Mouse (Mus musculus): ENCODE data around the gene Elk3. TPM values are rescaled to one million over a fixed set of nuclear protein-coding genes. Genes with fewer than 3 reads are reported as not detected.

The Elk3 gene
- polyA plus RNA-seq, 2 experiments: 42.4 to 60.9 TPM

- Histone ChIP-seq H3K4me3 (replicated peaks; ENCODE audit: low read length) (no peak overlapping the region), H3K9ac (ENCODE audit: low read depth, low read length, severe bottlenecking) (no peak overlapping the region), H3K4me2 (replicated peaks; ENCODE audit: low read depth, low read length, severe bottlenecking) (no peak overlapping the region), H3K4me1 (ENCODE audit: control insufficient read depth, insufficient read depth, low read length) (no peaks in the 10 kb centered on the region), H3K27me3 (ENCODE audit: control insufficient read depth, insufficient read depth, low read length) (no peaks in the 10 kb centered on the region), H3K36me3 (ENCODE audit: control insufficient read depth, insufficient read depth, low read length) (no peaks in the 10 kb centered on the region), H3K9me3 (ENCODE audit: control insufficient read depth, low read length) (no peaks in the 10 kb centered on the region), H3K27ac (replicated peaks; ENCODE audit: low read depth, low read length) (no peak overlapping the region)
- 78% methylated on average over 4 of the region's 4 CpGs for WGBS
- TF ChIP-seq POLR2A (IDR thresholded peaks at IDR 0.05; ENCODE audit: borderline replicate concordance, extremely low read depth, insufficient read depth, insufficient read length): no peak
- DNase-seq (ENCODE audit: low spot score) (no peak), ATAC-seq (ENCODE audit: low FRiP score, low read depth) (no peak)
Observed at GRCm38 (mm10) chr10:93320148-93320547, 9.2 kb upstream of the Elk3 start.

DNA sequence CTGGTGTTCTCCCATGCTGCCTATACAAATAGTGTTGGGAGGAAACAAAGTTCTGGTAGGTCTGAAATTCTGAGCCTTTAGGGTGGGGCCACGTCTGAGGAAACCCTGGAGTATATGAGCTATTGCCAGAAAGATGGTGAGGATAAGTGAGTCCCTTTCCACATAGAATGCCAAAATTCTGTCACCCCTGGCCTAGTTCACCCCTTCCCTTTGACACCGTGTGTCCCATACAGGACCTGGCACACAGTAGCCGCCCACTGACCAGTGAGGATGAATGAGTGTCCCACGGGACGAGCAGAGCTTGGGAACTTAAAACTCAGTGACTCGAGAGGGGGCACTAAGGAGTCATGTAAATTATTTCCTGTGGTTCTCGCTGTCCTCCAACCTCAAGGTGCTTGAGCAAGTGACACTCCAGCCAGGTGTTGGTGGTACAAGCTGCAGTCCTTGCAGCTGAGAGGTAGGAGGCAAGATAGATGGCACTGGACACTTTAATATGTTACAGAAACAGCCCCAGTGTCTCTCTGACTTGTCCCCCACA is 8.7 kb upstream of the Elk3 start:
- ATAC-seq (ENCODE audit: low FRiP score, low read depth) (no peak), DNase-seq (ENCODE audit: low spot score) (no peak)
- Histone ChIP-seq H3K27me3 (ENCODE audit: control insufficient read depth, insufficient read depth, low read length) (no peaks in the 10 kb centered on the region), H3K9me3 (ENCODE audit: control insufficient read depth, low read length) (no peaks in the 10 kb centered on the region), H3K36me3 (ENCODE audit: control insufficient read depth, insufficient read depth, low read length) (no peaks in the 10 kb centered on the region), H3K27ac (replicated peaks; ENCODE audit: low read depth, low read length) (no peak overlapping the region), H3K9ac (ENCODE audit: low read depth, low read length, severe bottlenecking) (no peak overlapping the region), H3K4me1 (ENCODE audit: control insufficient read depth, insufficient read depth, low read length) (no peaks in the 10 kb centered on the region), H3K4me2 (replicated peaks; ENCODE audit: low read depth, low read length, severe bottlenecking) (no peak overlapping the region), H3K4me3 (replicated peaks; ENCODE audit: low read length) (no peak overlapping the region)
- 78% methylated on average over 7 of the region's 7 CpGs for WGBS
- no peak for TF ChIP-seq POLR2A (IDR thresholded peaks at IDR 0.05; ENCODE audit: borderline replicate concordance, extremely low read depth, insufficient read depth, insufficient read length)

- Histone ChIP-seq H3K4me2 (replicated peaks; ENCODE audit: low read depth, low read length, severe bottlenecking) (no peak overlapping the region), H3K4me1 (ENCODE audit: control insufficient read depth, insufficient read depth, low read length) (no peaks in the 10 kb centered on the region), H3K27ac (replicated peaks; ENCODE audit: low read depth, low read length) (no peak overlapping the region), H3K9ac (ENCODE audit: low read depth, low read length, severe bottlenecking) (no peak overlapping the region), H3K9me3 (ENCODE audit: control insufficient read depth, low read length) (no peaks in the 10 kb centered on the region), H3K4me3 (replicated peaks; ENCODE audit: low read length) (no peak overlapping the region), H3K36me3 (ENCODE audit: control insufficient read depth, insufficient read depth, low read length) (no peaks in the 10 kb centered on the region), H3K27me3 (ENCODE audit: control insufficient read depth, insufficient read depth, low read length) (no peaks in the 10 kb centered on the region)
- DNase-seq (ENCODE audit: low spot score) (no peak), ATAC-seq (ENCODE audit: low FRiP score, low read depth) (no peak)
- TF ChIP-seq POLR2A (IDR thresholded peaks at IDR 0.05; ENCODE audit: borderline replicate concordance, extremely low read depth, insufficient read depth, insufficient read length): no peak
- 22% methylated on average over 6 of the region's 6 CpGs for WGBS
Observed at GRCm38 (mm10) chr10:93316909-93317308, 6.0 kb upstream of the Elk3 start.

DNA sequence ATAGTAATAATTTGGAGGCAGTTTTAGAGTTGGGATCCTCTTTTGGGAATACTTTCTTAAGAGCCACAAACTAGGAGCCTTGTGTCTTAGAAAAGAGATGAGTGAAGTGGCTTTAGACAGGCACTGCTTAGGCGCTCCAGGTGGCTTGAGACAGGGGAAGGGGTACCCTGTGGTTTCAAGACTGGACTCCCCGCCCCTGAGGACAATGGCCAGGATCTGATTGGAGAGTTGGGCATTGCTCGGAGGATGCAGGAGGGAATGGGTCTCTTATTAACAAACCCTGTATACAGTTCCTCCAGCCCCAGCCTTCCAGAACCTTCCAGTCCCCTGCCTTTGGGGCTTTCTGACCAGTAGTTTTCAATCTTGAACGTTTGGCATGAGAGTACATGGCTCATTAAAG is 641 bp upstream of the Elk3 start:
- DNase-seq (ENCODE audit: low spot score) (no peak), ATAC-seq (ENCODE audit: low FRiP score, low read depth) (no peak)
- H3K27me3 ChIP-seq (ENCODE audit: control insufficient read depth, insufficient read depth, low read length): no peaks in the 10 kb centered on the region
- H3K4me1 ChIP-seq (ENCODE audit: control insufficient read depth, insufficient read depth, low read length): peaks cover 13% of the 10 kb centered on the region
- H3K4me3 ChIP-seq (replicated peaks; ENCODE audit: low read length): peak overlapping the region; percentile 91
- 9% methylated on average over 4 of the region's 4 CpGs for WGBS
- no peak overlapping the region for H3K9ac ChIP-seq (ENCODE audit: low read depth, low read length, severe bottlenecking)
- TF ChIP-seq POLR2A (IDR thresholded peaks at IDR 0.05; ENCODE audit: borderline replicate concordance, extremely low read depth, insufficient read depth, insufficient read length): no peak
- peak overlapping the region; percentile 99; the same call in 1 of the 2 replicates for H3K27ac ChIP-seq (replicated peaks; ENCODE audit: low read depth, low read length)
- H3K9me3 ChIP-seq (ENCODE audit: control insufficient read depth, low read length): no peaks in the 10 kb centered on the region
- H3K4me2 ChIP-seq (replicated peaks; ENCODE audit: low read depth, low read length, severe bottlenecking): peak overlapping the region; percentile 84
- H3K36me3 ChIP-seq (ENCODE audit: control insufficient read depth, insufficient read depth, low read length): no peaks in the 10 kb centered on the region

DNA sequence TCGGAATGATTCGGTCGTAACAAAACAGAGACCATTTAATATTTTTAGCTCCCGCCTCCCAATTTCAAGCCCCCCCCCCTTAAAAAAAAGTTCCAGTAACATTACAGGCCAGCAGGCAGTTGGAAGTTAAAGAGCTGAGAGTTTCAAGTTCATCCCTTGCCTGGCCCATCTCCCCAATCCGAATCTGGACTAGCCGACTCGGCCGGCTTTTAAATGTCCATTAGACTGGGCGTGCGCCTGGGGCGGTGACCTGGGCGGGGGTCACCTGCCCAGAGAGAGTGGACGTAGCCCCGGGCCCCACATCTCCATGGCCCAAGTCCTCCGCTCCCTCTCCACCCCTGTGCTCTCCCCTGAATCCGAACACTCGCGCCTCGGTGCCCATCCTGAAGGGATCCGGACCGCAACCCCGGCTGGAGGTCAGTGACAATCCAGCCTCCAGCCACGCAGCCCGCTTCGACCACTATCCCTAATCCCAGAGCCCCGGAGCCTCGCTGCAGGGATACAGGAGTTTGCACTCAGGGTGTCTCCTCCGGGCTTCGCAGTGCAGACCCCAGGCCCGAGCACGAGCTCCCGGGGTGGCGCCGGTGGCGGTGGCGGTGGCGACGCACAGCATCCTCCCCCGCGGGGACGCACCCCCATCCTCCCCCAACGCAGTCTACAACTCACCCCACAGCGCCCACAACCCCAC is 857 bp downstream of the Elk3 start:
- ATAC-seq (ENCODE audit: low FRiP score, low read depth) (peak; percentile 5; the same call in 1 of the 2 replicates), DNase-seq (ENCODE audit: low spot score) (no peak)
- TF ChIP-seq POLR2A (IDR thresholded peaks at IDR 0.05; ENCODE audit: borderline replicate concordance, extremely low read depth, insufficient read depth, insufficient read length): 0 out of 2 replicates have a peak, but pooled peaks have one; percentile 13
- H3K9ac ChIP-seq (ENCODE audit: low read depth, low read length, severe bottlenecking): peak overlapping the region; percentile 90
- H3K4me2 ChIP-seq (replicated peaks; ENCODE audit: low read depth, low read length, severe bottlenecking): peak overlapping the region; percentile 84
- peak overlapping the region; percentile 99 for H3K27ac ChIP-seq (replicated peaks; ENCODE audit: low read depth, low read length)
- H3K4me1 ChIP-seq (ENCODE audit: control insufficient read depth, insufficient read depth, low read length): peaks cover 20% of the 10 kb centered on the region
- H3K4me3 ChIP-seq (replicated peaks; ENCODE audit: low read length): peak overlapping the region; percentile 91
- H3K36me3 ChIP-seq (ENCODE audit: control insufficient read depth, insufficient read depth, low read length): 0 out of 2 replicates have a peak, but pooled peaks cover 2% of the 10 kb centered on the region
- no peaks in the 10 kb centered on the region for H3K9me3 ChIP-seq (ENCODE audit: control insufficient read depth, low read length)
- no peaks in the 10 kb centered on the region for H3K27me3 ChIP-seq (ENCODE audit: control insufficient read depth, insufficient read depth, low read length)
- WGBS: under 1% methylated on average over 43 of the region's 43 CpGs
